Mouse (Mus musculus) midbrain, embryonic 10.5 days (tissue): Measurements from ENCODE around the gene Gm15517. TPM values are rescaled to one million over a fixed set of nuclear protein-coding genes. Genes with fewer than 3 reads are reported as not detected.

Experiments
- DNase-seq: peaks from one replicate; pipeline ENCODE4 v3.0.0-alpha.2; 2017; ENCODE audit warnings: low spot score
- H3K27ac ChIP-seq: fragments of 300-500 bp; sonication (generic); replicated peaks from 2 replicates; pipeline ENCODE4 v1.5.1; 2016; ENCODE audit warnings: mild to moderate bottlenecking
- H3K27me3 ChIP-seq: fragments of 300-500 bp; sonication (generic); 2 replicates; pipeline ENCODE4 v1.6.1; 2016; ENCODE audit warnings: low read depth, mild to moderate bottlenecking; ENCODE audit not compliant: poor library complexity, severe bottlenecking
- H3K36me3 ChIP-seq: fragments of 300-500 bp; sonication (generic); 2 replicates; pipeline ENCODE4 v1.6.1; 2016; ENCODE audit warnings: mild to moderate bottlenecking, moderate library complexity
- H3K4me1 ChIP-seq: fragments of 300-500 bp; sonication (generic); 2 replicates; pipeline ENCODE4 v1.6.1; 2016
- H3K4me3 ChIP-seq: fragments of 300-500 bp; sonication (generic); 2 replicates; pipeline ENCODE4 v1.5.1; 2016; ENCODE audit warnings: mild to moderate bottlenecking, moderate library complexity
- H3K9me3 ChIP-seq: fragments of 300-500 bp; sonication (generic); replicated peaks from 2 replicates; pipeline ENCODE4 v1.6.1; 2016; ENCODE audit warnings: mild to moderate bottlenecking
- WGBS: fragments of 180-500 bp; shearing (Covaris S2); methylation state at CpG from one replicate; pipeline ENCODE4 v1.1.7; 2016; 5-methylcytosine and 5-hydroxymethylcytosine counted together
- polyA plus RNA-seq: library from polyadenylated mRNA; unstranded; fragments of >200 nt; fragmentation: Nextera tagmentation; extraction: Ambion mirVana; gene quantifications from 2 replicates; pipeline ENCODE4 v1.2.1, GENCODE M21; 2016

Gene Gm15517
- polyA plus RNA-seq, 1 experiment from 2014 or later = not detected

GRCm38 (mm10) chr7:44304775-44305641 is 43.8 kb downstream of the Gm15517 start:
- peak; percentile 98 for DNase-seq
- Histone ChIP-seq H3K27me3 (peaks cover 40% of the 10 kb centered on the region), H3K9me3 (no peaks in the 10 kb centered on the region), H3K4me3 (peak overlapping the region; percentile 70), H3K36me3 (no peaks in the 10 kb centered on the region), H3K27ac (peak overlapping the region; percentile 98), H3K4me1 (peaks cover 36% of the 10 kb centered on the region)
- WGBS = under 1% methylated on average over 49 of the region's 49 CpGs

- no peaks in the 10 kb centered on the region for H3K36me3 ChIP-seq
- no peak for DNase-seq
- WGBS = 7% methylated on average over 16 of the region's 16 CpGs
- H3K4me3 ChIP-seq = peak overlapping the region; percentile 70
- peak overlapping the region; percentile 98 for H3K27ac ChIP-seq
- H3K27me3 ChIP-seq = peaks cover 47% of the 10 kb centered on the region
- no peaks in the 10 kb centered on the region for H3K9me3 ChIP-seq
- H3K4me1 ChIP-seq = peaks cover 43% of the 10 kb centered on the region
Observed at GRCm38 (mm10) chr7:44305686-44306085, 44.4 kb downstream of the Gm15517 start.

- Histone ChIP-seq H3K9me3 (no peaks in the 10 kb centered on the region), H3K4me1 (peaks cover 53% of the 10 kb centered on the region), H3K36me3 (no peaks in the 10 kb centered on the region), H3K27ac (peak within 1 kb of the TSS; percentile 98), H3K4me3 (peak within 1 kb of the TSS; percentile 70), H3K27me3 (peaks cover 57% of the 10 kb centered on the region)
- DNase-seq = no peak
- WGBS = 43% methylated on average over 6 of the region's 6 CpGs
Observed at GRCm38 (mm10) chr7:44306516-44307240, 45.4 kb downstream of the Gm15517 start, which contains the start of gene Clec11a. TSS of gene Clec11a (minus strand) at chr7:44306902.

GRCm38 (mm10) chr7:44307261-44308020 is 46.2 kb downstream of the Gm15517 start:
- Histone ChIP-seq H3K4me3 (no peak overlapping the region), H3K36me3 (no peaks in the 10 kb centered on the region), H3K27me3 (peaks cover 64% of the 10 kb centered on the region), H3K9me3 (no peaks in the 10 kb centered on the region), H3K4me1 (peaks cover 61% of the 10 kb centered on the region), H3K27ac (no peak overlapping the region)
- WGBS = 53% methylated on average over 9 of the region's 9 CpGs
- no peak for DNase-seq

GRCm38 (mm10) chr7:44309475-44310284 is 48.4 kb downstream of the Gm15517 start, which contains the start of gene Shank1:
TSS of gene Shank1 (plus strand) at chr7:44310253.
- Histone ChIP-seq H3K36me3 (peaks cover 12% of the 10 kb centered on the region), H3K9me3 (no peaks in the 10 kb centered on the region), H3K27ac (peak within 1 kb of the TSS; percentile 91), H3K4me3 (peak within 1 kb of the TSS; percentile 70), H3K27me3 (peaks cover 72% of the 10 kb centered on the region), H3K4me1 (peaks cover 49% of the 10 kb centered on the region)
- peak; percentile 24 for DNase-seq
- WGBS = 19% methylated on average over 15 of the region's 22 CpGs

GRCm38 (mm10) chr7:44310285-44310877 is 49.1 kb downstream of the Gm15517 start:
- WGBS = 0% methylated on average over 40 of the region's 40 CpGs
- peaks cover 72% of the 10 kb centered on the region for H3K27me3 ChIP-seq
- no peak for DNase-seq
- H3K4me3 ChIP-seq = peak overlapping the region; percentile 70
- H3K9me3 ChIP-seq = no peaks in the 10 kb centered on the region
- H3K36me3 ChIP-seq = peaks cover 12% of the 10 kb centered on the region
- H3K4me1 ChIP-seq = peaks cover 46% of the 10 kb centered on the region
- H3K27ac ChIP-seq = peak overlapping the region; percentile 91

- WGBS = under 1% methylated on average over 38 of the region's 38 CpGs
- Histone ChIP-seq H3K27me3 (peaks cover 71% of the 10 kb centered on the region), H3K9me3 (no peaks in the 10 kb centered on the region), H3K4me3 (peak overlapping the region; percentile 70), H3K36me3 (peaks cover 14% of the 10 kb centered on the region), H3K27ac (peak overlapping the region; percentile 91), H3K4me1 (peaks cover 39% of the 10 kb centered on the region)
- peak; percentile 71 for DNase-seq
Observed at GRCm38 (mm10) chr7:44310878-44311712, 49.8 kb downstream of the Gm15517 start.

Other genes starting within 250 kb of the Gm15517 start
- gene Klk1b26, start 249.3 kb upstream of the Gm15517 start, polyA plus RNA-seq = not detected in 2 replicates
- gene Klk1b27, start 209.2 kb upstream of the Gm15517 start, polyA plus RNA-seq = not detected in 2 replicates
- gene Klk1b21, start 159.1 kb upstream of the Gm15517 start, polyA plus RNA-seq = not detected in 2 replicates
- not detected in 2 replicates for gene Klk1b22, start 148.8 kb upstream of the Gm15517 start, polyA plus RNA-seq
- gene Klk1b16, start 124.7 kb upstream of the Gm15517 start, polyA plus RNA-seq = not detected in 2 replicates
- gene Klk1b24, start 73.2 kb upstream of the Gm15517 start, polyA plus RNA-seq = not detected in 2 replicates
- not detected in 2 replicates for gene Klk1b3, start 63.3 kb upstream of the Gm15517 start, polyA plus RNA-seq
- not detected in 2 replicates for gene Klk1b4, start 54.0 kb upstream of the Gm15517 start, polyA plus RNA-seq
- not detected in 2 replicates for gene Klk1b5, start 45.5 kb upstream of the Gm15517 start, polyA plus RNA-seq
- gene Klk1, start 36.1 kb upstream of the Gm15517 start, polyA plus RNA-seq = not detected in 2 replicates
- 0.17 TPM in 1 of 2 replicates, not detected in the other for gene Gm36864, start 25.3 kb upstream of the Gm15517 start, polyA plus RNA-seq
- gene 1700028J19Rik, start 14.8 kb upstream of the Gm15517 start, polyA plus RNA-seq = 1.6 and 1.7 TPM in 2 replicates
- gene 2410002F23Rik, start 14.7 kb upstream of the Gm15517 start, polyA plus RNA-seq = 172 and 189 TPM in 2 replicates
- gene Acp4, start 4.1 kb upstream of the Gm15517 start, polyA plus RNA-seq = 0.17 TPM in 1 of 2 replicates, not detected in the other
- 2.2 and 2.4 TPM in 2 replicates for gene Clec11a, start 45.5 kb downstream of the Gm15517 start, polyA plus RNA-seq
- gene Shank1, start 48.8 kb downstream of the Gm15517 start, polyA plus RNA-seq = 1.5 and 2.6 TPM in 2 replicates
- 1.9 and 2.0 TPM in 2 replicates for gene Syt3, start 122.7 kb downstream of the Gm15517 start, polyA plus RNA-seq
- gene 1700008O03Rik, start 124.4 kb downstream of the Gm15517 start, polyA plus RNA-seq = 1.7 TPM in 2 replicates
- 2.4 and 3.5 TPM in 2 replicates for gene Lrrc4b, start 167.6 kb downstream of the Gm15517 start, polyA plus RNA-seq
- gene Aspdh, start 203.9 kb downstream of the Gm15517 start, polyA plus RNA-seq = 0.99 and 2.0 TPM in 2 replicates
- 71.6 and 76.8 TPM in 2 replicates for gene Josd2, start 206.5 kb downstream of the Gm15517 start, polyA plus RNA-seq
- 104 and 108 TPM in 2 replicates for gene Emc10, start 235.1 kb downstream of the Gm15517 start, polyA plus RNA-seq
- 20.5 and 27.6 TPM in 2 replicates for gene Fam71e1, start 235.1 kb downstream of the Gm15517 start, polyA plus RNA-seq